Mouse (Mus musculus): ENCODE measurements around the gene Tprgl.

Gene Tprgl

GRCm38 (mm10) chr4:154159961-154160537 is 417 bp downstream of the Tprgl start:
- no peak for DNase-seq (ENCODE audit: low spot score in 2 of 2)

GRCm38 (mm10) chr4:154159002-154159401 is 1.5 kb downstream of the Tprgl start:
- peak; percentile 70 to 84 for DNase-seq (ENCODE audit: low spot score in 2 of 2)

- DNase-seq (ENCODE audit: low spot score in 2 of 2): no peak
Measured at GRCm38 (mm10) chr4:154157970-154158662, 2.4 kb downstream of the Tprgl start.

- no peak for DNase-seq (ENCODE audit: low spot score in 2 of 2)
Measured at GRCm38 (mm10) chr4:154156050-154156449, 4.4 kb downstream of the Tprgl start.

- no peak for DNase-seq (ENCODE audit: low spot score in 2 of 2)
Measured at GRCm38 (mm10) chr4:154154104-154154503, 6.4 kb downstream of the Tprgl start.

GRCm38 (mm10) chr4:154146342-154146741 is 14.1 kb downstream of the Tprgl start:
- no peak for DNase-seq (ENCODE audit: low spot score in 2 of 2)

GRCm38 (mm10) chr4:154144712-154145111 is 15.8 kb downstream of the Tprgl start:
- DNase-seq (ENCODE audit: low spot score in 2 of 2): no peak

GRCm38 (mm10) chr4:154142211-154143040 is 18.0 kb downstream of the Tprgl start, which contains the start of gene Wrap73:
Wrap73 (plus strand) TSS chr4:154142372.
- DNase-seq (ENCODE audit: low spot score in 2 of 2): peak; percentile 83 to 89

GRCm38 (mm10) chr4:154141009-154141867 is 19.2 kb downstream of the Tprgl start:
- DNase-seq (ENCODE audit: low spot score in 2 of 2): no peak

GRCm38 (mm10) chr4:154140213-154141008 is 20.1 kb downstream of the Tprgl start:
- no peak for DNase-seq (ENCODE audit: low spot score in 2 of 2)

GRCm38 (mm10) chr4:154140182-154140212 is 20.5 kb downstream of the Tprgl start, which contains the start of gene Trp73:
Trp73 (minus strand) TSS chr4:154140208.
- no peak for DNase-seq (ENCODE audit: low spot score in 2 of 2)

GRCm38 (mm10) chr4:154139671-154140181 is 20.7 kb downstream of the Tprgl start:
- no peak for DNase-seq (ENCODE audit: low spot score in 2 of 2)

GRCm38 (mm10) chr4:154137139-154137538 is 23.3 kb downstream of the Tprgl start:
- DNase-seq (ENCODE audit: low spot score in 2 of 2): no peak

GRCm38 (mm10) chr4:154134803-154135202 is 25.7 kb downstream of the Tprgl start:
- no peak for DNase-seq (ENCODE audit: low spot score in 2 of 2)

- DNase-seq (ENCODE audit: low spot score in 2 of 2): no peak
Measured at GRCm38 (mm10) chr4:154131894-154132293, 28.6 kb downstream of the Tprgl start.

- no peak for DNase-seq (ENCODE audit: low spot score in 2 of 2)
Measured at GRCm38 (mm10) chr4:154129950-154130349, 30.5 kb downstream of the Tprgl start.

GRCm38 (mm10) chr4:154127273-154127672 is 33.2 kb downstream of the Tprgl start:
- no peak for DNase-seq (ENCODE audit: low spot score in 2 of 2)

GRCm38 (mm10) chr4:154125202-154125601 is 35.3 kb downstream of the Tprgl start:
- DNase-seq (ENCODE audit: low spot score in 2 of 2): no peak

- no peak for DNase-seq (ENCODE audit: low spot score in 2 of 2)
Measured at GRCm38 (mm10) chr4:154123553-154123952, 36.9 kb downstream of the Tprgl start.

GRCm38 (mm10) chr4:154122374-154122773 is 38.1 kb downstream of the Tprgl start:
- no peak for DNase-seq (ENCODE audit: low spot score in 2 of 2)

- no peak for DNase-seq (ENCODE audit: low spot score in 2 of 2)
Measured at GRCm38 (mm10) chr4:154121800-154122199, 38.7 kb downstream of the Tprgl start.
